Mouse (Mus musculus) lung, adult 2 months (tissue): ENCODE data around the gene Amacr.

ENCODE experiments used
- CTCF ChIP-seq: fragments of 200-500 bp; IDR thresholded peaks from 2 replicates; pipeline ENCODE4 v1.5.1; 2011; ENCODE audit warnings: mild to moderate bottlenecking, low read length, control low read depth; ENCODE audit not compliant: insufficient read depth
- POLR2A ChIP-seq: fragments of 200-500 bp; IDR thresholded peaks from 2 replicates; pipeline ENCODE4 v1.6.1; 2011; ENCODE audit warnings: low read depth, mild to moderate bottlenecking, control low read depth, low read length, borderline replicate concordance; ENCODE audit errors: extremely low read depth

DNA sequence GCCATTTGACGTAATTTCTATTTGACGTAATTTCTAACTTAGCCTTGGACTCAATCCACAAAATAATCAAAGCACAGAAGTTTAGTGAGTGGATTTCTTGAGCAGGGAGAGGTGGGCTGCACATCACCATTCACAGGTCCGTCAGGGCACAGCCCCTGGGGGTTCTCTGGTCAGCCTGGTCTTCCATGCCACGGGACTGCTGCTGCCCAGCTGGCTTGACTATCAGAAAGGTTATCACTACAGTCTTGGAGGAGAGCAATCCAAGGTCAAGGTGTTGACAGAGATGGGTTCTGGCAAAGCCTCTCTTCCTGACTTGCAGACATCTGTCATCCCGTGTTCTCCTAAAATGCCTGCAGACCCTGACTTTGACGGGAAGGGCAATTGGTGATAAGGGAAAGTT is 23.1 kb downstream of the Amacr start:
- no peak for TF ChIP-seq CTCF
- no peak for TF ChIP-seq POLR2A
